14 mouse cellular contexts compared by ENCODE assay signal in genomic region chr6:118848640-118849039, GRCm38 (mm10).
DNase-seq lines count a peak whose midpoint lies in the region; ATAC-seq and TF ChIP-seq lines count a peak whose summit lies in the region.
"Had no signal": no experiment of that assay in that cellular context is flagged by ENCODE, and none has a peak within 500 bp of the region (broad histone marks: within the 10 kb centered on the region; RNA-seq: fewer than 3 reads in every experiment).

No protein-coding gene starts in this region.

- no peak for TF ChIP-seq POLR2A in testis, adult 2 months (IDR thresholded peaks at IDR 0.05; ENCODE audit: control insufficient read depth, low read depth, low read length)

- no peaks in the 10 kb centered on the region for H3K36me3 ChIP-seq in kidney, embryonic 16.5 days (ENCODE audit: insufficient read depth, low read length)
- no peaks in the 10 kb centered on the region for H3K36me3 ChIP-seq in testis, adult 2 months (ENCODE audit: control insufficient read depth, insufficient read depth, low read length)
- H3K36me3 ChIP-seq: limb, embryonic 13.5 days had no signal

- H3K9ac ChIP-seq in kidney, embryonic 16.5 days (replicated peaks; ENCODE audit: low read length), result no peak overlapping the region
- H3K9ac ChIP-seq: limb, embryonic 13.5 days had no signal

- peak; percentile 18; the same call in 1 of the 2 replicates for TF ChIP-seq CTCF in testis, adult 2 months (IDR thresholded peaks at IDR 0.05; ENCODE audit: control insufficient read depth, insufficient read depth, insufficient replicate concordance, low read depth, low read length)

- no peaks in the 10 kb centered on the region for H3K9me3 ChIP-seq in kidney, embryonic 16.5 days (ENCODE audit: low read length)
- H3K9me3 ChIP-seq: limb, embryonic 13.5 days; megakaryocyte, embryonic 14.5 days had no signal

- DNase-seq in cerebellum, adult 9-10 months, result peak; percentile 67
- no peak for DNase-seq in cerebellum, postnatal 4 days (ENCODE audit: low spot score in 2 of 2)
- no peak for DNase-seq in kidney, postnatal 14 days
- no peak for DNase-seq in testis, postnatal 10 days (ENCODE audit: low spot score)
- DNase-seq in gastrocnemius, postnatal 4 days (ENCODE audit: low spot score in 2 of 2), result no peak
- DNase-seq: adrenal gland, adult 8-10 months; gastrocnemius, postnatal 10 days; kidney, adult 8-10 months had no signal

- 0 out of 2 replicates have a peak, but pooled peaks have one; percentile 36 for ATAC-seq in kidney, embryonic 16.5 days (ENCODE audit: low FRiP score, low TSS enrichment)
- no peak for ATAC-seq in frontal cortex, adult (ENCODE audit: low TSS enrichment)

- WGBS in kidney, embryonic 16.5 days, result 80% methylated on average over 2 of the region's 2 CpGs

- no peak overlapping the region for H3K27ac ChIP-seq in kidney, embryonic 16.5 days (ENCODE audit: low read length)
- no peak overlapping the region for H3K27ac ChIP-seq in testis, adult 2 months (ENCODE audit: control insufficient read depth, insufficient read depth, low read depth, low read length)
- H3K27ac ChIP-seq: limb, embryonic 13.5 days had no signal

- no peaks in the 10 kb centered on the region for H3K27me3 ChIP-seq in kidney, embryonic 16.5 days (ENCODE audit: insufficient read depth, low read length)
- no peaks in the 10 kb centered on the region for H3K27me3 ChIP-seq in testis, adult 2 months (ENCODE audit: control insufficient read depth, insufficient read depth, low read length)

- no peak overlapping the region for H3K4me2 ChIP-seq in kidney, embryonic 16.5 days (replicated peaks; ENCODE audit: low read depth, low read length)
- H3K4me2 ChIP-seq: limb, embryonic 13.5 days had no signal

- H3K4me3 ChIP-seq in kidney, embryonic 16.5 days (ENCODE audit: low read length), result no peak overlapping the region
- H3K4me3 ChIP-seq in testis, adult 2 months (ENCODE audit: control insufficient read depth, low read depth, low read length), result no peak overlapping the region
- H3K4me3 ChIP-seq: limb, embryonic 13.5 days; megakaryocyte, embryonic 14.5 days; myocyte had no signal

- peaks cover 15% of the 10 kb centered on the region for H3K4me1 ChIP-seq in kidney, embryonic 16.5 days (ENCODE audit: insufficient read depth, low read length)
- H3K4me1 ChIP-seq in testis, adult 2 months (ENCODE audit: control insufficient read depth, insufficient read depth, low read length), result no peaks in the 10 kb centered on the region
